ENCODE assay signal across 8 mouse cellular contexts in genomic region chr13:52583943-52584562, GRCm38 (mm10). TPM values are rescaled to one million over a fixed set of nuclear protein-coding genes. Genes with fewer than 3 reads are reported as not detected.
A peak's percentile ranks its signal among the peaks of the same experiment; 100 is the strongest.
DNase-seq lines count a peak whose midpoint lies in the region; ATAC-seq and TF ChIP-seq lines count a peak whose summit lies in the region.

No protein-coding gene starts in this region.

- no peaks in the 10 kb centered on the region for H3K9me3 ChIP-seq in liver, embryonic 12.5 days (replicated peaks)
- no peaks in the 10 kb centered on the region for H3K9me3 ChIP-seq in stomach, postnatal 0 days (ENCODE audit: control insufficient read depth, low read length)

- H3K4me3 ChIP-seq in thymus, adult 2 months (ENCODE audit: control insufficient read depth, insufficient read depth, low read length), result peak overlapping the region; percentile 45
- peak overlapping the region; percentile 64 for H3K4me3 ChIP-seq in liver, embryonic 12.5 days
- peak overlapping the region; percentile 57 for H3K4me3 ChIP-seq in stomach, postnatal 0 days (ENCODE audit: low read depth, low read length)

- 0 out of 2 replicates have a peak overlapping the region, but pooled peaks have one; percentile 7 for H3K9ac ChIP-seq in liver, embryonic 12.5 days
- no peak overlapping the region for H3K9ac ChIP-seq in stomach, postnatal 0 days (ENCODE audit: low read length)

- no peak for ATAC-seq in liver, embryonic 12.5 days
- no peak for ATAC-seq in stomach, postnatal 0 days (ENCODE audit: low FRiP score, low TSS enrichment)

- no peak for TF ChIP-seq POLR2A in thymus, adult 2 months (IDR thresholded peaks at IDR 0.05; ENCODE audit: control insufficient read depth, extremely low read depth, insufficient read depth, low read length, poor library complexity)

- DNase-seq in heart, adult 11 months, result peak; percentile 55
- no peak for DNase-seq in heart, postnatal 14 days
- DNase-seq in thymus, adult 2 months, result no peak
- DNase-seq in thymus, postnatal 0 days (ENCODE audit: low spot score), result no peak
- no peak for DNase-seq in stomach, postnatal 0 days (ENCODE audit: low spot score)
- no peak for DNase-seq in adipocyte (ENCODE audit: low spot score)
- DNase-seq in spleen, adult 18-20 months, result no peak

- TF ChIP-seq CTCF in thymus, adult 2 months (IDR thresholded peaks at IDR 0.05; ENCODE audit: borderline replicate concordance, control insufficient read depth, extremely low read depth, insufficient read depth, low read length, poor library complexity), result no peak
- no peak for TF ChIP-seq CTCF in stomach, postnatal 0 days (IDR thresholded peaks at IDR 0.05; ENCODE audit: low read depth)

- H3K27me3 ChIP-seq in thymus, adult 2 months (ENCODE audit: control insufficient read depth, insufficient read depth, low read length), result no peaks in the 10 kb centered on the region
- peaks cover 12% of the 10 kb centered on the region; the same call in 1 of the 2 replicates for H3K27me3 ChIP-seq in liver, embryonic 12.5 days (replicated peaks)
- H3K27me3 ChIP-seq in stomach, postnatal 0 days (ENCODE audit: control insufficient read depth, insufficient read depth, low read length), result no peaks in the 10 kb centered on the region

- H3K4me1 ChIP-seq in thymus, adult 2 months (replicated peaks; ENCODE audit: control insufficient read depth, insufficient read depth, low read length), result peaks cover 11% of the 10 kb centered on the region
- peaks cover 8% of the 10 kb centered on the region for H3K4me1 ChIP-seq in liver, embryonic 12.5 days
- no peaks in the 10 kb centered on the region for H3K4me1 ChIP-seq in stomach, postnatal 0 days (replicated peaks; ENCODE audit: control insufficient read depth, insufficient read depth)

- intact Hi-C loops in heart, postnatal 14 days (cut with DNase I), result no loop called here

- H3K36me3 ChIP-seq in thymus, adult 2 months (ENCODE audit: control insufficient read depth, insufficient read depth, low read length), result no peaks in the 10 kb centered on the region
- no peaks in the 10 kb centered on the region for H3K36me3 ChIP-seq in liver, embryonic 12.5 days
- H3K36me3 ChIP-seq in stomach, postnatal 0 days (ENCODE audit: control insufficient read depth, insufficient read depth, low read length), result no peaks in the 10 kb centered on the region

- peak overlapping the region; percentile 69; the same call in 1 of the 2 replicates for H3K27ac ChIP-seq in thymus, adult 2 months (ENCODE audit: control insufficient read depth, insufficient read depth, low read length)
- no peak overlapping the region for H3K27ac ChIP-seq in liver, embryonic 12.5 days
- H3K27ac ChIP-seq in stomach, postnatal 0 days (replicated peaks), result no peak overlapping the region

- 9% methylated on average over 13 of the region's 13 CpGs for whole genome bisulfite sequencing in thymus, adult 2 months
- 16% methylated on average over 13 of the region's 13 CpGs for WGBS in liver, embryonic 12.5 days (ENCODE audit: insufficient replicate concordance)
- WGBS in stomach, postnatal 0 days, result 24% methylated on average over 13 of the region's 13 CpGs

- peak overlapping the region; percentile 90 for H3K4me2 ChIP-seq in liver, embryonic 12.5 days
- peak overlapping the region; percentile 98 for H3K4me2 ChIP-seq in stomach, postnatal 0 days (replicated peaks; ENCODE audit: low read depth)

- no peak for TF ChIP-seq EP300 in stomach, postnatal 0 days (optimal IDR thresholded peaks at IDR 0.05)

RNA-seq across cellular contexts. Expression of gene Syk, which starts 1.1 kb away (rescaled TPM):
- 10 to 100 TPM; 19.1 to 20.8 TPM for total RNA-seq in heart, postnatal 14 days (2021)
- 22.4 and 24.3 TPM in 2 replicates for polyA plus RNA-seq in thymus, adult 2 months (2012; rRNA removed)
- polyA plus RNA-seq in thymus, postnatal 0 days (2015; fragmentation: Nextera tagmentation; extraction: Ambion mirVana), result 7.6 and 8.9 TPM in 2 replicates
- polyA plus RNA-seq in liver, embryonic 12.5 days (2016; fragmentation: Nextera tagmentation; extraction: Ambion mirVana), result 8.5 and 9.8 TPM in 2 replicates
- 1.7 and 1.9 TPM in 2 replicates for polyA plus RNA-seq in stomach, postnatal 0 days (2015; fragmentation: Nextera tagmentation; extraction: Ambion mirVana)

RNA-seq across cellular contexts. Expression of gene Diras2, which starts 53.0 kb away (rescaled TPM):
- total RNA-seq in heart, postnatal 14 days (2021), result under 1 TPM; 0.33 to 0.54 TPM
- 21.0 and 22.4 TPM in 2 replicates for polyA plus RNA-seq in thymus, adult 2 months (2012; rRNA removed)
- polyA plus RNA-seq in thymus, postnatal 0 days (2015; fragmentation: Nextera tagmentation; extraction: Ambion mirVana), result 3.4 and 3.6 TPM in 2 replicates
- polyA plus RNA-seq in liver, embryonic 12.5 days (2016; fragmentation: Nextera tagmentation; extraction: Ambion mirVana), result 0.10 and 0.12 TPM in 2 replicates
- 0.31 and 0.39 TPM in 2 replicates for polyA plus RNA-seq in stomach, postnatal 0 days (2015; fragmentation: Nextera tagmentation; extraction: Ambion mirVana)
